Mouse (Mus musculus) ES-Bruce4 (cell line): ENCODE data around the gene Reg4.

Experiments used
- CTCF ChIP-seq: IDR thresholded peaks from one replicate; pipeline ENCODE4 v1.8.1; 2011; ENCODE audit warnings: low read depth, low read length
- EP300 ChIP-seq: IDR thresholded peaks from 2 replicates; pipeline ENCODE4 v1.6.1; 2011; ENCODE audit warnings: low read depth, low read length; ENCODE audit not compliant: insufficient read depth
- POLR2A ChIP-seq: IDR thresholded peaks from one replicate; pipeline ENCODE4 v1.8.1; 2011; ENCODE audit warnings: low read length; ENCODE audit not compliant: insufficient read depth

DNA sequence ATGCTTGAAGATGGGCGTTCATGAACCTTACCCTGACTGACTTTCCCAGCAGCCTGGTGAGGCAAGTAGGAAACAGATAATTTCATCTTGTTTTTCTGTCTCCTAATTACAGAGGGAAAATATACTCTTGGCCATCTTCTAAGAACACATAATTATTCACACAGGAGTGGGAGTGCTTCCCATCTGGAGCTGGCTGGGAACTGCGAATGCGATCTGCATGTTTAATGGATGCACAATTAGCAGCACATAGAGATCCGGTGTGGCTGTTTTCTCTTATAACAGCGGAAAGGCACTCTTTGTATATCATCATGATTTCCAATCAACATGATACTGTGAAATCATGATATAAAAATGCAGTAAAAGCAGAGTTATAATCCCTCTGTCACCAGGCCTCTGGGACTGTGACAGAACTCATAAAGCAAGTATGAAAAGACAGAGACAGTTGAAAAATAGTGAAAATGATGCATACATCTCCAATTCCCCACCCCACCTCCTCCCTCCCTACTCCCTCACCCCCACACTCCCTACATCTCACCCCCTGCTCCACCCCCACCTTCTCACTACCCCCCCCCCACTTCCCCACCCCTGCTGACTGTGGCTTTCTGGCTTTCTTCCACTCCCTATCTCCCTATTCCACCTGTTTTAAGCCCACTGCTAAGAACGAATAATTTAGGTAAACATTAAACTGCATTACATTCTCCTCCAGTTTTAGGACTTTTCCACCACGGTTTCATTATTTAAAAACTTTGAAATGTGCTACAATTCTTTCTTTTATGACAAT, 10.5 kb upstream of the Reg4 start:
- TF ChIP-seq CTCF (no peak), POLR2A (no peak), EP300 (no peak)
